Mouse (Mus musculus) kidney, postnatal 0 days (tissue): ENCODE measurements at regions not wholly inside any gene's neighbourhood (a gene's known extent, or its start where the extent isn't known, plus 50 kb on each side); places are given as distances from the start of the nearest gene placed in this dataset.

Experiments
- ATAC-seq: fragments of 200-750 bp; cut with Nextera tagmentation; replicated peaks from 2 replicates; pipeline ENCODE4 v1.8.0; 2017; ENCODE audit warnings: low read depth, moderate number of reproducible peaks, moderate TSS enrichment, moderate library complexity; ENCODE audit not compliant: low FRiP score
- DNase-seq: peaks from one replicate; pipeline ENCODE4 v3.0.0-alpha.2; 2016; ENCODE audit warnings: low spot score
- H3K27ac ChIP-seq: fragments of 300-500 bp; sonication (generic); 2 replicates; pipeline ENCODE4 v1.5.1; 2014; ENCODE audit warnings: mild to moderate bottlenecking
- H3K27me3 ChIP-seq: fragments of 300-500 bp; sonication (generic); 2 replicates; pipeline ENCODE4 v1.6.1; 2014; ENCODE audit warnings: low read length, mixed read lengths; ENCODE audit not compliant: insufficient read depth
- H3K36me3 ChIP-seq: fragments of 300-500 bp; sonication (generic); 2 replicates; pipeline ENCODE4 v1.6.1; 2014; ENCODE audit warnings: low read length, mixed read lengths; ENCODE audit not compliant: insufficient read depth
- H3K4me1 ChIP-seq: fragments of 300-500 bp; sonication (generic); replicated peaks from 2 replicates; pipeline ENCODE4 v1.6.1; 2014; ENCODE audit warnings: antibody characterized with exemption, low read length, mixed read lengths; ENCODE audit not compliant: insufficient read depth
- H3K4me2 ChIP-seq: fragments of 300-500 bp; sonication (generic); 2 replicates; pipeline ENCODE4 v1.6.1; 2014; ENCODE audit warnings: mild to moderate bottlenecking, low read length, moderate library complexity, mixed read lengths
- H3K4me3 ChIP-seq: fragments of 300-500 bp; sonication (generic); replicated peaks from 2 replicates; pipeline ENCODE4 v1.5.1; 2014; ENCODE audit warnings: low read depth, low read length
- H3K9ac ChIP-seq: fragments of 300-500 bp; sonication (generic); 2 replicates; pipeline ENCODE4 v1.6.1; 2014; ENCODE audit warnings: low read depth, low read length
- H3K9me3 ChIP-seq: fragments of 300-500 bp; sonication (generic); replicated peaks from 2 replicates; pipeline ENCODE4 v1.6.1; 2016; ENCODE audit warnings: low read length, inconsistent platforms, mixed read lengths
- CTCF ChIP-seq: IDR thresholded peaks from 2 replicates; pipeline ENCODE4 v1.5.1; 2016; ENCODE audit warnings: antibody characterized with exemption, low read depth, mild to moderate bottlenecking, moderate library complexity
- whole genome bisulfite sequencing: fragments of 180-500 bp; shearing (Covaris S2); extraction: QIAGEN DNeasy Blood & Tissue Kit; methylation state at CpG from one replicate; pipeline ENCODE4 v1.1.7; 2014; 5-methylcytosine and 5-hydroxymethylcytosine counted together

- Histone ChIP-seq H3K36me3 (no peaks in the 10 kb centered on the region), H3K4me2 (no peak overlapping the region), H3K4me3 (no peak overlapping the region), H3K9me3 (no peaks in the 10 kb centered on the region), H3K27me3 (no peaks in the 10 kb centered on the region), H3K4me1 (no peaks in the 10 kb centered on the region), H3K27ac (no peak overlapping the region), H3K9ac (no peak overlapping the region)
- peak; percentile 43; the same call in 1 of the 2 replicates for TF ChIP-seq CTCF
- 78% methylated on average over 2 of the region's 2 CpGs for WGBS
- ATAC-seq (no peak), DNase-seq (no peak)
Observed at GRCm38 (mm10) chr11:45173546-45173945, 556.4 kb downstream of the Ebf1 start.

- no peak overlapping the region for H3K27ac ChIP-seq
- no peak overlapping the region for H3K9ac ChIP-seq
- no peaks in the 10 kb centered on the region for H3K4me1 ChIP-seq
- no peaks in the 10 kb centered on the region for H3K27me3 ChIP-seq
- TF ChIP-seq CTCF: no peak
- DNase-seq (peak; percentile 78), ATAC-seq (no peak)
- WGBS: 60% methylated on average over 2 of the region's 2 CpGs
- H3K9me3 ChIP-seq: no peaks in the 10 kb centered on the region
- H3K4me3 ChIP-seq: no peak overlapping the region
- no peak overlapping the region for H3K4me2 ChIP-seq
- H3K36me3 ChIP-seq: no peaks in the 10 kb centered on the region
Observed at GRCm38 (mm10) chr11:45174071-45174470, 557.0 kb downstream of the Ebf1 start.

- ATAC-seq (no peak), DNase-seq (peak; percentile 41)
- Histone ChIP-seq H3K27ac (no peak overlapping the region), H3K36me3 (no peaks in the 10 kb centered on the region), H3K9ac (no peak overlapping the region), H3K4me3 (no peak overlapping the region), H3K4me1 (no peaks in the 10 kb centered on the region), H3K9me3 (no peaks in the 10 kb centered on the region), H3K27me3 (no peaks in the 10 kb centered on the region), H3K4me2 (peak overlapping the region; percentile 19; the same call in 1 of the 2 replicates)
- WGBS: 60% methylated on average over 10 of the region's 10 CpGs
- no peak for TF ChIP-seq CTCF
Observed at GRCm38 (mm10) chr11:45174811-45175798, 558.0 kb downstream of the Ebf1 start.

- no peaks in the 10 kb centered on the region for H3K9me3 ChIP-seq
- no peaks in the 10 kb centered on the region for H3K36me3 ChIP-seq
- H3K4me2 ChIP-seq: no peak overlapping the region
- H3K27me3 ChIP-seq: no peaks in the 10 kb centered on the region
- no peak overlapping the region for H3K4me3 ChIP-seq
- H3K9ac ChIP-seq: no peak overlapping the region
- DNase-seq: no peak
- H3K27ac ChIP-seq: no peak overlapping the region
- no peak for TF ChIP-seq CTCF
- WGBS: 90% methylated on average over 3 of the region's 3 CpGs
- no peaks in the 10 kb centered on the region for H3K4me1 ChIP-seq
- no peak for ATAC-seq
Observed at GRCm38 (mm10) chr11:45176971-45177370, 559.9 kb downstream of the Ebf1 start.

GRCm38 (mm10) chr11:45178036-45178435 lies 560.9 kb downstream of the Ebf1 start:
- Histone ChIP-seq H3K4me2 (no peak overlapping the region), H3K27me3 (no peaks in the 10 kb centered on the region), H3K4me3 (no peak overlapping the region), H3K9ac (no peak overlapping the region), H3K9me3 (no peaks in the 10 kb centered on the region), H3K36me3 (no peaks in the 10 kb centered on the region), H3K27ac (no peak overlapping the region), H3K4me1 (no peaks in the 10 kb centered on the region)
- 64% methylated on average over 7 of the region's 7 CpGs for WGBS
- TF ChIP-seq CTCF: no peak
- no peak for DNase-seq
- no peak for ATAC-seq

- Histone ChIP-seq H3K36me3 (no peaks in the 10 kb centered on the region), H3K4me2 (no peak overlapping the region), H3K27me3 (no peaks in the 10 kb centered on the region), H3K9ac (no peak overlapping the region), H3K4me3 (no peak overlapping the region), H3K4me1 (no peaks in the 10 kb centered on the region), H3K9me3 (no peaks in the 10 kb centered on the region), H3K27ac (no peak overlapping the region)
- ATAC-seq: no peak
- TF ChIP-seq CTCF: no peak
- 68% methylated on average over 1 of the region's 1 CpGs for WGBS
- no peak for DNase-seq
Observed at GRCm38 (mm10) chr11:45179019-45179418, 561.9 kb downstream of the Ebf1 start.
